Mouse (Mus musculus): Measurements from ENCODE around the gene Taok1.

GRCm38 (mm10) chr11:77486798-77487197, 120.8 kb downstream of the Taok1 start:
- TF ChIP-seq EP300 (optimal IDR thresholded peaks at IDR 0.05) (no peak), CTCF (IDR thresholded peaks at IDR 0.05; ENCODE audit: low read depth) (peak; percentile 39)

All from stomach, postnatal 0 days (tissue).